Mouse (Mus musculus) lung, adult 2 months (tissue): ENCODE data around the gene Ddx18. TPM values are rescaled to one million over a fixed set of nuclear protein-coding genes. Genes with fewer than 3 reads are reported as not detected.

Source experiments
- DNase-seq: peaks from one replicate; pipeline ENCODE4 v3.0.0; 2022
- H3K4me1 ChIP-seq: fragments of 200-500 bp; 2 replicates; pipeline ENCODE4 v1.6.1; 2011; ENCODE audit warnings: low read length; ENCODE audit not compliant: control insufficient read depth, insufficient read depth
- H3K4me3 ChIP-seq: fragments of 200-500 bp; replicated peaks from 2 replicates; pipeline ENCODE3; 2011; ENCODE audit warnings: low read depth, mild to moderate bottlenecking, control low read depth, low read length; ENCODE audit errors: extremely low read depth
- CTCF ChIP-seq: fragments of 200-500 bp; IDR thresholded peaks from 2 replicates; pipeline ENCODE4 v1.5.1; 2011; ENCODE audit warnings: mild to moderate bottlenecking, low read length, control low read depth; ENCODE audit not compliant: insufficient read depth
- POLR2A ChIP-seq: fragments of 200-500 bp; IDR thresholded peaks from 2 replicates; pipeline ENCODE4 v1.6.1; 2011; ENCODE audit warnings: low read depth, mild to moderate bottlenecking, control low read depth, low read length, borderline replicate concordance; ENCODE audit errors: extremely low read depth
- WGBS: fragments of 180-500 bp; shearing (Covaris S2); methylation state at CpG from one replicate; pipeline ENCODE4 v1.1.7; 2018; 5-methylcytosine and 5-hydroxymethylcytosine counted together
- polyA plus RNA-seq: library from polyadenylated mRNA; depleted of rRNA; stranded (reverse); fragments of >200 nt; gene quantifications from 2 replicates; pipeline ENCODE4 v1.2.3, GENCODE M21; 2012

Gene Ddx18
- polyA plus RNA-seq, 1 experiment: 42.0 TPM

- TF ChIP-seq CTCF: no peak
- no peak for TF ChIP-seq POLR2A
- WGBS: 70% methylated on average over 1 of the region's 1 CpGs
- H3K4me3 ChIP-seq: no peak overlapping the region
- H3K4me1 ChIP-seq: no peaks in the 10 kb centered on the region
- no peak for DNase-seq
Observed at GRCm38 (mm10) chr1:121577491-121577890, 9.7 kb upstream of the Ddx18 start.

- peaks cover 5% of the 10 kb centered on the region; the same call in 1 of the 2 replicates for H3K4me1 ChIP-seq
- WGBS: 80% methylated on average over 7 of the region's 7 CpGs
- DNase-seq: no peak
- no peak overlapping the region for H3K4me3 ChIP-seq
- TF ChIP-seq CTCF (no peak), POLR2A (no peak)
Observed at GRCm38 (mm10) chr1:121570522-121570921, 2.7 kb upstream of the Ddx18 start.

DNA sequence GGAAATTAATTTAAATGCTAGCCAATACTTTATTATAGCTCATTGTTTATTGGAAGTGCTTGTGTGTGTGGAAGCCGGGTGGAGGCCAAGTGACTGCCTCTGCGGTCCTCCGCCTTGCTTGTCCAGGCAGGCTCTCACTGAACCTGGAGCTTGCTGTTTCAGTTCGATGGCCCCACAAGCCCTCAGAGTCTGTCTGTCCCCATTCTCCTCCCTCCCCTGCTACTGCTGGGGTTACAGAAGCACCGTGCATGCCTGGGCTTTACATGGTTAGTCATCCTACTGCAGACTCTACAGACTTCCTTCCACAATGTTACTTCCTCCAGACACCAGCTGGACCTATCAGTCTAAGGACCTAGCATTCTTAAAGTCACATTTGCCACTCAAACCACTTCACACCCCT lies 9.9 kb downstream of the Ddx18 start:
- Histone ChIP-seq H3K4me3 (no peak overlapping the region), H3K4me1 (no peaks in the 10 kb centered on the region)
- TF ChIP-seq POLR2A: no peak
- WGBS: 93% methylated on average over 5 of the region's 5 CpGs
- DNase-seq: no peak

DNA sequence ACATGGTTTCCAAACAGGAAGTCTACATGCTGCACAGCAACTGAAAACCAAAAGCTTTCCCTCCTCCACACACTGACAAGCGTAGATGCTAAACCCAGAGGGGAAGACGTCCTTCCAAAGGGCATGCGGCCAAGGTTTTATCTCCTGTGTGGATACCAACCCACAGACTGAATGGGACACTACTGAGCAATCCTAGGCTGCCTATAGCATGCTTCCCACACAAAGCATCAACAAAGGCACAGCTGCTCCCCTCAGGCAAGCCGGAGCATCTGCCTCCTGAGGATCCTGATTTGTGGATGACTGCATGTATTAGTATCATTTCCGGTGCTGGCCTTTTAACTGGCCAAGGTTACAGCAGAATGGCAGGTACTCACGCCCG lies 16.3 kb downstream of the Ddx18 start:
- TF ChIP-seq CTCF (no peak), POLR2A (no peak)
- no peak for DNase-seq
- Histone ChIP-seq H3K4me1 (no peaks in the 10 kb centered on the region), H3K4me3 (no peak overlapping the region)
- WGBS: 79% methylated on average over 7 of the region's 7 CpGs

- TF ChIP-seq CTCF: no peak
- Histone ChIP-seq H3K4me1 (no peaks in the 10 kb centered on the region), H3K4me3 (no peak overlapping the region)
- DNase-seq: no peak
- WGBS: 75% methylated on average over 16 of the region's 16 CpGs
Observed at GRCm38 (mm10) chr1:121550801-121551456, 16.9 kb downstream of the Ddx18 start.

- 69% methylated on average over 4 of the region's 4 CpGs for WGBS
- TF ChIP-seq POLR2A: no peak
- no peak for TF ChIP-seq CTCF
- Histone ChIP-seq H3K4me3 (no peak overlapping the region), H3K4me1 (no peaks in the 10 kb centered on the region)
- no peak for DNase-seq
Observed at GRCm38 (mm10) chr1:121549456-121549855, 18.3 kb downstream of the Ddx18 start.

DNA sequence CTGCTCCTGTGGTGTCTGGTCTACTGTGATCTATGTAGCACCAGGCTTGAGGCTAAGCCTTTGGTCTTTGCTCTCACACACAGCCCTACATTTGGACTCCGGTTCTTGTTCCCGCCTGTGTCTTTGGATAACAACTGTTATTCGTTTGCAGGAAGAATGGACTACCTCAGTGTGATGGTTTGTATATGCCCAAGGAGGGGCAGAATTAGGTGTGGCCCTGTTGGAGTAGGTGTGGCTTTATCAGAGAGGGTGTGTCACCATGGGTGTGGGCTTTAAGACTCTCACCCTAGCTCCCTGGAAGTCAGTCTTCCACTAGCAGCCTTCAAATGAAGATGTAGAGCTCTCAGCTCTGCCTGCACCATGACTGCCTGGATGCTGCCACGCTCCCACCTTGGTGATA lies 19.1 kb downstream of the Ddx18 start:
- no peak for DNase-seq
- no peak for TF ChIP-seq POLR2A
- no peak for TF ChIP-seq CTCF
- 90% methylated on average over 4 of the region's 4 CpGs for WGBS
- H3K4me3 ChIP-seq: no peak overlapping the region
- no peaks in the 10 kb centered on the region for H3K4me1 ChIP-seq

- H3K4me1 ChIP-seq: no peaks in the 10 kb centered on the region
- WGBS: 66% methylated on average over 2 of the region's 2 CpGs
- DNase-seq: no peak
- TF ChIP-seq POLR2A: no peak
- no peak for TF ChIP-seq CTCF
- no peak overlapping the region for H3K4me3 ChIP-seq
Observed at GRCm38 (mm10) chr1:121546844-121547243, 20.9 kb downstream of the Ddx18 start.

GRCm38 (mm10) chr1:121540361-121540760 lies 27.4 kb downstream of the Ddx18 start:
- WGBS: 48% methylated on average over 8 of the region's 8 CpGs
- no peak for TF ChIP-seq CTCF
- TF ChIP-seq POLR2A: no peak

GRCm38 (mm10) chr1:121531439-121531838 lies 36.4 kb downstream of the Ddx18 start:
- Histone ChIP-seq H3K4me3 (no peak overlapping the region), H3K4me1 (no peaks in the 10 kb centered on the region)
- TF ChIP-seq POLR2A (no peak), CTCF (no peak)
- WGBS: 57% methylated on average over 7 of the region's 7 CpGs
- DNase-seq: no peak

More at GRCm38 (mm10) chr1:121540361-121540760, 27.4 kb downstream of the Ddx18 start:
- no peak overlapping the region for H3K4me3 ChIP-seq
- no peak for DNase-seq
- H3K4me1 ChIP-seq: no peaks in the 10 kb centered on the region

GRCm38 (mm10) chr1:121529286-121529685 lies 38.5 kb downstream of the Ddx18 start:
- TF ChIP-seq CTCF (no peak), POLR2A (no peak)
- Histone ChIP-seq H3K4me1 (no peaks in the 10 kb centered on the region), H3K4me3 (no peak overlapping the region)
- WGBS: 70% methylated on average over 6 of the region's 6 CpGs
- no peak for DNase-seq
